Mouse (Mus musculus): ENCODE data around the gene Cyp2b10.
"Not testable (repeated sequence)": the region's sequence is repeated elsewhere in the genome, so short reads cannot be mapped to it uniquely, and the experiment has no call there.

The Cyp2b10 gene

GRCm38 (mm10) chr7:25897411-25897810, at the start of gene Cyp2b10:
Gene Cyp2b10 (plus strand): TSS chr7:25897620.
- no peak for DNase-seq (ENCODE audit: low spot score in 2 of 2)

- peak; percentile 76 to 94 for DNase-seq (ENCODE audit: low spot score in 2 of 2)
Observed at GRCm38 (mm10) chr7:25847722-25848443, 49.5 kb upstream of the Cyp2b10 start.

GRCm38 (mm10) chr7:25848444-25848812, 49.0 kb upstream of the Cyp2b10 start:
- no peak for DNase-seq (ENCODE audit: low spot score in 2 of 2)

GRCm38 (mm10) chr7:25855082-25855481, 42.3 kb upstream of the Cyp2b10 start:
- peak; percentile 52 to 77 for DNase-seq (ENCODE audit: low spot score in 2 of 2)

GRCm38 (mm10) chr7:25859962-25860870, 37.2 kb upstream of the Cyp2b10 start:
- DNase-seq (ENCODE audit: low spot score in 2 of 2), result no peak

GRCm38 (mm10) chr7:25862365-25862764, 35.1 kb upstream of the Cyp2b10 start:
- DNase-seq (ENCODE audit: low spot score in 2 of 2), result no peak

GRCm38 (mm10) chr7:25863756-25864155, 33.7 kb upstream of the Cyp2b10 start:
- DNase-seq (ENCODE audit: low spot score in 2 of 2), result no peak

- DNase-seq (ENCODE audit: low spot score in 2 of 2), result no peak
Observed at GRCm38 (mm10) chr7:25864861-25865260, 32.6 kb upstream of the Cyp2b10 start.

- DNase-seq (ENCODE audit: low spot score in 2 of 2), result no peak
Observed at GRCm38 (mm10) chr7:25869789-25870188, 27.6 kb upstream of the Cyp2b10 start.

- no peak for DNase-seq (ENCODE audit: low spot score in 2 of 2)
Observed at GRCm38 (mm10) chr7:25872624-25873023, 24.8 kb upstream of the Cyp2b10 start.

GRCm38 (mm10) chr7:25878735-25879134, 18.7 kb upstream of the Cyp2b10 start:
- DNase-seq (ENCODE audit: low spot score in 2 of 2), result no peak

GRCm38 (mm10) chr7:25880721-25881120, 16.7 kb upstream of the Cyp2b10 start:
- not testable (repeated sequence) for DNase-seq (ENCODE audit: low spot score in 2 of 2)

GRCm38 (mm10) chr7:25884272-25884671, 13.1 kb upstream of the Cyp2b10 start:
- DNase-seq (ENCODE audit: low spot score in 2 of 2), result no peak

- no peak for DNase-seq (ENCODE audit: low spot score in 2 of 2)
Observed at GRCm38 (mm10) chr7:25887758-25888157, 9.7 kb upstream of the Cyp2b10 start.

- DNase-seq (ENCODE audit: low spot score in 2 of 2), result no peak
Observed at GRCm38 (mm10) chr7:25893159-25893558, 4.3 kb upstream of the Cyp2b10 start.

GRCm38 (mm10) chr7:25895162-25895561, 2.3 kb upstream of the Cyp2b10 start:
- DNase-seq (ENCODE audit: low spot score in 2 of 2), result no peak

- no peak for DNase-seq (ENCODE audit: low spot score in 2 of 2)
Observed at GRCm38 (mm10) chr7:25898064-25898463, 644 bp downstream of the Cyp2b10 start.

- no peak for DNase-seq (ENCODE audit: low spot score in 2 of 2)
Observed at GRCm38 (mm10) chr7:25902061-25902690, 4.8 kb downstream of the Cyp2b10 start.

GRCm38 (mm10) chr7:25903156-25903555, 5.7 kb downstream of the Cyp2b10 start:
- no peak for DNase-seq (ENCODE audit: low spot score in 2 of 2)

- DNase-seq (ENCODE audit: low spot score in 2 of 2), result no peak
Observed at GRCm38 (mm10) chr7:25904066-25904465, 6.6 kb downstream of the Cyp2b10 start.

- DNase-seq (ENCODE audit: low spot score in 2 of 2), result no peak
Observed at GRCm38 (mm10) chr7:25904489-25904888, 7.1 kb downstream of the Cyp2b10 start.

- DNase-seq (ENCODE audit: low spot score in 2 of 2), result no peak
Observed at GRCm38 (mm10) chr7:25907380-25907779, 10.0 kb downstream of the Cyp2b10 start.
